Mouse (Mus musculus) layer of hippocampus, adult 11-12 months (tissue): Measurements from ENCODE around the gene Odf3l1.
"Not testable (repeated sequence)": the region's sequence is repeated elsewhere in the genome, so short reads cannot be mapped to it uniquely, and the experiment has no call there.

Experiments used
- DNase-seq: peaks from one replicate; pipeline ENCODE4 v3.0.0; 2022; ENCODE audit warnings: low spot score

Gene Odf3l1

GRCm38 (mm10) chr9:56864216-56864729 lies at the start of gene Odf3l1:
Gene Odf3l1, minus strand, starts transcription at chr9:56864679.
- DNase-seq: no peak

GRCm38 (mm10) chr9:56913991-56914390 lies 49.5 kb upstream of the Odf3l1 start:
- DNase-seq: no peak

- no peak for DNase-seq
Observed at GRCm38 (mm10) chr9:56911017-56911416, 46.5 kb upstream of the Odf3l1 start.

- DNase-seq: not testable (repeated sequence)
Observed at GRCm38 (mm10) chr9:56909991-56910390, 45.5 kb upstream of the Odf3l1 start.

- no peak for DNase-seq
Observed at GRCm38 (mm10) chr9:56907549-56907948, 43.1 kb upstream of the Odf3l1 start.

- DNase-seq: no peak
Observed at GRCm38 (mm10) chr9:56903662-56904061, 39.2 kb upstream of the Odf3l1 start.

- peak; percentile 55 for DNase-seq
Observed at GRCm38 (mm10) chr9:56901187-56901586, 36.7 kb upstream of the Odf3l1 start.

DNA sequence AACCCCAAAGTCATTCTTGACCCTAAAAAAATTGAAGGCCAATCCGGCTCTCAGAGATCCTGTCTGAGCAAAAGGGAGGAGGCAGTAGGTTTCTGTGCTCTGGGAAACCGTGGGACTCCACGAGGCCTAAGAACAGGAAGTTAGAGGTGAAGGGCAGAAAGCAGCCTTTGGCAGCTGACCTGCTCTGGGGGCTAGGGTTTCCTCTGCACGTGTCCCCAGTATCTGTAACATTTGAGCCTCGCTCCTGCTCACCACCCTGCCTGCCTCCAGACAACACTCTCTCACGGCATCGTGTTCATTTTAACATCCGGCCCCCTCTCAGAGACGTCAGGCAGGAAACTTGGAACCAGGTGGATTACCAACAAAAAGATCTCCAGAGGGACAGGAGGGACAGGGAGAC lies 36.1 kb upstream of the Odf3l1 start:
- no peak for DNase-seq

DNA sequence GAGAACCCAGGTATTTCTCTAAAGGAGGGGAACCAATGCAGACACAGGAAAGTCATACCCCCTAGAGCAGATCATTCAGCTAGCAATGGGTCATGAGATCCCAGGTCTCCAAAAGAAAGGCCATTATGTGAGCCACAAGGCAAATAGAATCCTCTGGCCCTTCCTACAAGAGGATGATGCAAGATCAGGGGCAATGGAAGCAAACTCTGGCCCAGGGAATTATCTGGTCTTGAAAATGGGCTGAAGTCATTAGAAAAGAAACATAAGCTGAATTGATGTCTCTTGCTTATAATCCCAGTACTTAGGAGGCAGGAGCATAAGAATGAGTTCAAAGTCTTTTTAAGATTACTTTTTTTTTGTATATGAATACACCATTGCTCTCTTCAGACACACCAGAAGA lies 35.6 kb upstream of the Odf3l1 start:
- no peak for DNase-seq

DNA sequence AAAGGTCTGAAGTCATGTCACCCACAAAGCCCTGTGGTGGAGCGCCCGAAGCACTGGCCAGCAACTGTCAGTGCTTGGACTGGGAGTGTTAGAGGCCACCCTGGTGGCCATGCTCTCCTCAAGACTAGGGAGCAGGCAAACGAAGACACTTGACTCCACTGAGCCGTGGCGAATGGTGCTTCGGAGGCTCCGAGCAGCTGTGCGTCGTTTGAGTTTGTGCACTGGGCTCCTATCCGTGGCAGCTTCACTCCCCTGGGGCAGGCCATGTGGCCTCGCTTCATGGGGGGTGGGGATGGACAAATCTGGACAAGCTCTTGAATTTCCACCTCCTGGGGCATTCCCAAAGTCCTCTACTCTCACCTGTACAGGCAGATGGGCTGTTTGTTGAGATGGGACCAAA lies 34.9 kb upstream of the Odf3l1 start:
- no peak for DNase-seq

GRCm38 (mm10) chr9:56896779-56897178 lies 32.3 kb upstream of the Odf3l1 start:
- no peak for DNase-seq

- peak; percentile 52 for DNase-seq
Observed at GRCm38 (mm10) chr9:56894006-56894405, 29.5 kb upstream of the Odf3l1 start.

DNA sequence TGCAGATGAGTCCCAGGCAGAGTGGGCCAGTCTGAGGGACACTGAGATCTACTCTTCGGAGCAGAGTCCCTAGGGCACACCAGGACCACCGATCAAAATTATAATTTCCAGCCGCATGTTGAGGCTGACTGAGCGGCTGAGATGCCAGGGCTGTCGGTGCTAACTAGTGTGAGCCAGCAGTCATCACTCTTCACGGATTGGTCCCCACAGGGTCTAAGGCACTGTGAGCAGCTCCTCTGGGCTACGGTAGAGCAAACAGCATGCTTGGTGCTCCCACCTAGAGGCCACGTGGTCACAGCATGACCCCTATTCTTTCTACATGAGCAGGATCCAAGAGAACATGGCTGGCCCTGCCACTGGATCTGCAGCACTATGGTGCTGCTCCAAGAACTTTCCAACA lies 28.8 kb upstream of the Odf3l1 start:
- no peak for DNase-seq

- DNase-seq: no peak
Observed at GRCm38 (mm10) chr9:56892111-56892510, 27.6 kb upstream of the Odf3l1 start.

DNA sequence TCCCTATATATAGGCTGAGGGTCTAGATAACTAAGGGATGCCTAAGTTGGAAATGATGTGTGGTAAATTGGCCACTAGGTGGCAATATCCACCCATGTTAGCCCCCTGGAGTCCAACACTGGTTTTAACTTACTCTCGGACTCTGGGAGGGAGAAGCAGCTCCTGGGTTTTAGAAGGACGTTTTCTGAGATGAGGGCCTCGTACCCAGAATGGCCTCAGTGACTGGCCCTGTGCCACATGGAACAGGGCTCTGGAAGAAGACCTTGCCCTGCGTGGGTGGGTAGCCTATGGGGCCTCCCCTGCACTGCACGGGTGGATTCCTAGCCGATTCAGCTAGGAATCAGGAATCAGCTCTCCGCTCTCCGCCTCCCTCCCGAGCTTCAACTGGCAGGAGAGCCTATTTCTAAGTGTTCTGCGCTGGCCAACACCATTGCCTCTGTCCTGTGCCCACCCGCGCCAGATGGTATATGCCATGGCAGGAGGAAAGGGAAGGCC lies 27.1 kb upstream of the Odf3l1 start:
- DNase-seq: peak; percentile 86

GRCm38 (mm10) chr9:56890522-56891250 lies 26.2 kb upstream of the Odf3l1 start:
- no peak for DNase-seq

GRCm38 (mm10) chr9:56889817-56890216 lies 25.3 kb upstream of the Odf3l1 start:
- peak; percentile 88 for DNase-seq

- DNase-seq: no peak
Observed at GRCm38 (mm10) chr9:56887581-56887980, 23.1 kb upstream of the Odf3l1 start.

DNA sequence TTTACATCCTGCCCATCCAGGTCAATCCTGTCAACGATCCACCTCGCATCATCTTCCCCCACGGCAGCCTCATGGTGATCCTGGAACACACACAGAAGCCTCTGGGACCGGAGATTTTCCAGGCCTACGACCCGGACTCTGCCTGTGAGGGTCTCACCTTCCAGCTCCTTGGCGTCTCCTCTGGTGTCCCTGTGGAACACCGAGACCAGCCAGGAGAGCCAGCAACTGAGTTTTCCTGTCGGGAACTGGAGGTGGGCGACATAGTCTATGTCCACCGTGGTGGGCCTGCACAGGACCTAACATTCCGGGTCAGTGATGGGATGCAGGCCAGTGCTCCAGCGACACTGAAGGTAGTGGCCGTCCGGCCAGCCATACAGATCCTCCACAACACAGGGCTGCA lies 22.1 kb upstream of the Odf3l1 start:
- DNase-seq: no peak

DNA sequence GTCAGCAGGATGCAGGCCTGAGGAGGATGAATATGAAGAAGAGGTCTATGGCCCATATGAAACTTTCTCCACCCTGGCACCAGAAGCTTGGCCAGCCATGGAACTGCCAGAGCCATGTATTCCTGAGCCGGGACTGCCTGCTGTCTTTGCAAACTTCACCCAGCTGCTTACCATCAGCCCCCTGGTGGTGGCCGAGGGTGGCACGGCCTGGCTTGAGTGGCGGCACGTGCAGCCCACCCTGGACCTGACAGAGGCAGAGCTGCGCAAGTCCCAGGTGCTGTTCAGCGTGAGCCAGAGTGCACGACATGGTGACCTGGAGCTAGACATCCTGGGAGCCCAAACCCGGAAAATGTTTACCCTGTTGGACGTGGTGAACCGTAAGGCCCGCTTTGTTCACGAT lies 21.6 kb upstream of the Odf3l1 start:
- DNase-seq: no peak

DNA sequence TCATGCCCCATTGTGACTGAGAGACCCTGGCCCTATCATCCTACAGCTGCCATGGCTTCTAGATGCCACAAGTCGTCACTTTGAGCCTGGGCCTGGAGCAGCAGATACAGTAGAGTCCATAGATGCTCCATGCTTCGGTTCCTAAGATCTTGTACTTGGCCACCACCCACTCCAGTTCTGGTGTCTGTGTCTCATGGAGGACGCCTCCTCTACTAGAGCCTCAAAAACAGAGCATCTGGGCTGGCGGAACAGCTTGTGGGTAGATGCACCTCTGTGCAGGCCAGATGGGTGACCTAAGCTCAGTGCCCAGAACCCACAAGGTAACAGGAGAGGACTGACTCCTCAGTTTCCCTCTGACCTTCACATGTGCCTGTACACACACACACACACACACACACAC lies 19.8 kb upstream of the Odf3l1 start:
- DNase-seq: no peak

- no peak for DNase-seq
Observed at GRCm38 (mm10) chr9:56883470-56883869, 19.0 kb upstream of the Odf3l1 start.

DNA sequence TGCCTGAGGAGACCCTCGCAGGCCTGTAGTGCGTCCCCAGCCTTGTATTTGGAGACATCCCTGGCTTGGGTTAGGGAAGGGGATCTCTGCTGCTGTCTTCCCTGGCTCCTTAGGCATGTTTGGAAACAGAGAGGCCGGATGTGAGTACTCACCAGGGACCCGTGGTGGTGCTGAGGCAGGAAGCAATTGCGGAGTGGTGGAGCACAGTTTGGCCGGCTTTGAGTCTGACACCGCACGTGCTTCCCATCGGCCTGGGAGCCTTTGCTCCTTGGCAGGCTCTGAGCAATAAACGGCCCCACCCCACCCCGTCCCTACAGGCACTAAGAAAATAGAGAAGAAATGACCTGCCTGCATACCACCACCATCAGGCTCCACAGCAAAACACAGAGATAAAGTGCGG lies 18.3 kb upstream of the Odf3l1 start:
- no peak for DNase-seq

DNA sequence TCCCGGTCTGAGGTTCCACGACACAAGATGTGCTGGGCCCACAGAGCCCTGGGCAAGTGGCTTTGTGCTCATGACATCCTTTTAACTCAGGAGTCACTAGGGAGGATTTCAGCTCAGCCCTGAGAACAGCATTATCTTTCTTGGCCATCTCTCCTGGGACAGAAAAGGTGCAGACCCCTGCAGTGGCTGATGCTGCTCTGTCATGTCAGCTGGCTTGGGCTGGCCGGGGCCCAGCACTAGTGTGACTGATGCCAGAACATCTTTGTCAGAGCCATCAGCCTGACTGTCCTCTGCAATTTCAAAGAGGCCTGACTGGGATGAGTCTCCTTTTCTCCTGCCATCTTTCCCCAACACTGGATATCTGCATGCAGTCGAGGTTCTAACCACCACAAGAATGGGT lies 17.8 kb upstream of the Odf3l1 start:
- no peak for DNase-seq
